Mouse (Mus musculus): ENCODE measurements around the gene Tspan11. TPM values are rescaled to one million over a fixed set of nuclear protein-coding genes. Genes with fewer than 3 reads are reported as not detected.

Tspan11 gene
- 0.19 TPM for polyA plus RNA-seq (2014; fragmentation: Illumina TruSeq; extraction: RNeasy Lipid Tissue Mini Kit (QIAGEN cat#74804); ENCODE audit: low read depth, low replicate concordance)

DNA sequence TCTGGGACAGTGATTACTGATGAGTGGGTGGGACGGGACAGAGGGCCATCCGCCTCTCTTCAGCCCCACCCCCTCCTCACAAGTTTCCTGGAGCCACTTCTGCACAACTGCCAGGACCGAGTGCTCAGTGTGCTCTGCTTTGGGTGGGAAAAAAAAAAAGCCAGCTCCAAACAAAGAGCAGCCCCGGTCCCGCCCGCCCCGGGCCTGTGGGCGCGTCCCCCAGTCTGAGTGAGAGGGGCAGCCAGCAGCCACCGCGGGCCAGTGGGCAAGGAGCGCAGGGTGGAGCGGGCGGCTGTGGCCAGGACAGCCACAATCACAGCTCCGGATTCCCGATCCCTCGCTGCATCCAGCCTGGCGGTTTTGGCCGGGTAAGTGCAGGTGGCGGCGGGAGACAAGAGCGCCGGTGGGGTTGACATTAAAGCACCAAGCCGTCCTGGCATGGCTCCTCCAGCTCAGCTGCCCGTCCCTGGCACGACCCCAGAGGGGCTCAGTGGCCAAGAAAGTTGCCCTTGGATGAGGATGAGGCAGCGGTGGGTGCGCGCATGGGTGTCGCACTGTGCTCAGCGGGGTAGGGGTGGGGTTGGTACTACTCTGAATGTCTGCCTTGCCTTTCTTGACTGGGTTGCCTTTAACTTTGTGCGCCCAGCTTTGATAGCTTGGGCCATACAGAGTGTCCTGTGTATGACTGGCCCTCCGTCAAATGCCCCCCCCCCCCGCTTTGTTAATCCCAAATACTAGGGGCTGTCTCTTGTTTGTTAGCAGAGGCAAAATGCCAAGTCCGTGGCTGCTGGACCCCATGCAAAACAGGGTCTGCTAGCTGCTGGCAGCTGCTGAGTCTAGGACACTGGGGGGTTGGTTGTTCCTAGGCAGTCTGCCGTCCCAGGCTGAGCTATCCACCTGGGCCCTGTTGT, at the start of gene Tspan11:
Gene Tspan11 (plus strand): TSS at position 79 of the 911 bp plus-strand sequence.

Other genes with a start within 250 kb of the Tspan11 start
- gene Prmt8, start 118.1 kb upstream of the Tspan11 start, polyA plus RNA-seq (2014; fragmentation: Illumina TruSeq; extraction: RNeasy Lipid Tissue Mini Kit (QIAGEN cat#74804); ENCODE audit: low read depth, low replicate concordance) = 0.16 TPM

All from sigmoid colon, adult 10 weeks (tissue).